Mouse (Mus musculus) thymus, adult 2 months (tissue): Measurements from ENCODE around the gene Hipk1.

Experiments used
- CTCF ChIP-seq: fragments of 200-500 bp; IDR thresholded peaks from 2 replicates; pipeline ENCODE4 v1.5.1; 2012; ENCODE audit warnings: mild to moderate bottlenecking, control low read depth, low read length, moderate library complexity, borderline replicate concordance; ENCODE audit not compliant: control insufficient read depth, poor library complexity, insufficient read depth; ENCODE audit errors: extremely low read depth
- POLR2A ChIP-seq: fragments of 200-500 bp; IDR thresholded peaks from 2 replicates; pipeline ENCODE4 v1.6.1; 2012; ENCODE audit warnings: mild to moderate bottlenecking, low read length, control low read depth, moderate library complexity; ENCODE audit not compliant: control insufficient read depth, poor library complexity, insufficient read depth; ENCODE audit errors: extremely low read depth

- TF ChIP-seq CTCF (no peak), POLR2A (no peak)
These were observed 44.0 kb upstream of the Hipk1 start for GRCm38 (mm10) chr3:103835272-103835950.
